Mouse (Mus musculus) cortical plate, adult 2 months (tissue): ENCODE data around the gene Arhgap22.

Experiments used
- CTCF ChIP-seq: fragments of 200-500 bp; IDR thresholded peaks from 2 replicates; pipeline ENCODE4 v1.5.1; 2011; ENCODE audit warnings: mild to moderate bottlenecking, control low read depth, low read length; ENCODE audit not compliant: insufficient read depth; ENCODE audit errors: extremely low read depth
- POLR2A ChIP-seq: fragments of 200-500 bp; IDR thresholded peaks from 2 replicates; pipeline ENCODE4 v1.6.1; 2011; ENCODE audit warnings: mild to moderate bottlenecking, low read length, control low read depth; ENCODE audit not compliant: insufficient read depth; ENCODE audit errors: extremely low read depth

DNA sequence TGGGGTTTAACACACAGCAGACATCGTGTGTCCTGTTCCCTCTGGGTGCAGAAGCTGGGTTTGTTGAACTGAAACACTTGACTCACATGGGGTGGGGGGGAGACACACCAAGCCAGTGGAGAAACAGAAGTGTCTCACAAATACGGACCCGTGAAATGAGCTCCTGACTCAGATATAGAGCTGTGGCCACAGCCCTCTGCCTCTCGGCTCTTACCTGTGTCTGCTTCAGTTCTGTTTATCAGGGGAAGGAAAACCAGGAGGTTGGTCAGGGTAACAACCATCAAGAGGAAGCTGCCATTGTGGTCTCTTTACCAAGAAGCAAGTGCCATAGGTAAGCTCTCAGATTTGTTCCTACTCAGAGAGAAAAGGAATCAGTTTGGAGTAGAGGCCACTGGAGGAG lies 45.1 kb upstream of the Arhgap22 start:
- TF ChIP-seq POLR2A (no peak), CTCF (no peak)
